Mouse (Mus musculus): Measurements from ENCODE around the gene Mup11. TPM values are rescaled to one million over a fixed set of nuclear protein-coding genes. Genes with fewer than 3 reads are reported as not detected.

Gene Mup11
- total RNA-seq (2023) = not detected in 4 replicates

DNA sequence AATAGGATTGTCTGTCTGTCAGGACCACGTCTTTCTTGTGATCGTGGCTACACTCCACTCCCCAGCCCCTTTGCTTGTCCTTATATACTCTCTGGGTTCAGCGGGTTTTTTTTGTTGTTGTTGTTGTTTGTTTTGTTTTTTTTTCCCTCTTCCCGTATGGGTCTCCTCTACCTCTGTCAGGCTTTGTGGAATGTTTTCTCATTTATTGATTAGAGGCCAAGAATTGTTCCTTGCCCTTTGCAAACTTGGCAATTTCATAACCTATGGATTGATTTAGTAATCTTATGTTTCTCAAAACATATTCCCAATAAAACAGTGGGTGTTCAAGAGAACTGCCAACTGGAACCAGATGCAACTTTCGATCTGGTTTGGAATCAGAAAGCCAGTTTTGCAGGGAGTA lies at the start of gene Mup11:
Gene Mup11 (minus strand): TSS at position 101 of the 400 bp plus-strand sequence.

Other genes with a start within 250 kb of the Mup11 start
- gene Mup9, start 240.5 kb downstream of the Mup11 start, total RNA-seq (2023) = not detected in 4 replicates
- not detected in 4 replicates for gene Mup1, start 160.5 kb downstream of the Mup11 start, total RNA-seq (2023)
- not detected in 4 replicates for gene Mup10, start 80.2 kb downstream of the Mup11 start, total RNA-seq (2023)
- not detected in 4 replicates for gene Mup12, start 78.9 kb upstream of the Mup11 start, total RNA-seq (2023)
- gene Mup22, start 159.1 kb upstream of the Mup11 start, total RNA-seq (2023) = not detected in 4 replicates